Mouse (Mus musculus) heart, postnatal 14 days (tissue): ENCODE measurements around the gene Gbp3. TPM values are rescaled to one million over a fixed set of nuclear protein-coding genes. Genes with fewer than 3 reads are reported as not detected.
"Not testable (repeated sequence)": the region's sequence is repeated elsewhere in the genome, so short reads cannot be mapped to it uniquely, and the experiment has no call there.

ENCODE experiments used
- DNase-seq, 2 experiments: peaks; one replicate each; pipeline ENCODE4 v3.0.0; 2021 to 2022
- intact Hi-C: fragments of 180-260 bp; cut with DNase I; formaldehyde crosslinking; loops from one replicate; pipeline ENCODE4 v1.15.1; 2025
- long read RNA-seq, 2 experiments: library from polyadenylated mRNA; stranded (forward); transcript quantifications; one replicate each; pipeline ENCODE4 v2.0.0; 2021
- total RNA-seq, 2 experiments: library from RNA; stranded (reverse); gene quantifications; 2 replicates each; pipeline ENCODE4 v1.2.3; 2021

The Gbp3 gene
- 10 to 100 TPM; 10.5 to 13.3 TPM for total RNA-seq
- long read RNA-seq, experiment 1, transcript Gbp3-202 (11 exons, 2,682 nt) = major isoform, 5 of 17 reads
- long read RNA-seq, experiment 1, partial matches to known transcripts = 0 of 17 reads
- long read RNA-seq, experiment 1, other reads (novel, unspliced or antisense) = 11 of 17 reads
- long read RNA-seq, experiment 2, transcript Gbp3-202 (11 exons, 2,682 nt) = major isoform, 7 of 21 reads
- long read RNA-seq, experiment 2, partial matches to known transcripts = 3 of 21 reads
- long read RNA-seq, experiment 2, other reads (novel, unspliced or antisense) = 8 of 21 reads

GRCm38 (mm10) chr3:142559632-142560228 is at the start of gene Gbp3:
Gene Gbp3, plus strand, starts transcription at chr3:142560026.
- peak; percentile 39 to 46 for DNase-seq
- intact Hi-C loops = loop anchor here (1.0 to 10.0 kb wide), 4 partner anchors 31 to 285 kb away; partner anchors contain the start of gene Gbp5

GRCm38 (mm10) chr3:142528116-142528515 is 31.7 kb upstream of the Gbp3 start:
- intact Hi-C loops = loop anchor here (2.0 kb wide), 1 partner anchor 33 kb away; the partner anchor contains the start of gene Gbp3
- DNase-seq = peak in 1 of 2 experiments; percentile 7

- no peak for DNase-seq
- intact Hi-C loops = loop anchor here (2.0 kb wide), 1 partner anchor 31 kb away; the partner anchor contains the start of gene Gbp3
Measured at GRCm38 (mm10) chr3:142529597-142529996, 30.2 kb upstream of the Gbp3 start.

- peak; percentile 41 to 43 for DNase-seq
- intact Hi-C loops = loop anchor here (2.0 kb wide), 1 partner anchor 34 kb away; no protein-coding TSS in a partner anchor
Measured at GRCm38 (mm10) chr3:142530087-142530953, 29.5 kb upstream of the Gbp3 start, which contains the start of gene Gbp7. Gene Gbp7, plus strand, starts transcription at chr3:142530342.

- DNase-seq = no peak
- intact Hi-C loops = loop anchor here (2.0 kb wide), 1 partner anchor 35 kb away; no protein-coding TSS in a partner anchor
Measured at GRCm38 (mm10) chr3:142531595-142531994, 28.2 kb upstream of the Gbp3 start.

GRCm38 (mm10) chr3:142533185-142533584 is 26.6 kb upstream of the Gbp3 start:
- DNase-seq = no peak
- intact Hi-C loops = no loop called here

- intact Hi-C loops = no loop called here
- no peak for DNase-seq
Measured at GRCm38 (mm10) chr3:142535667-142536066, 24.2 kb upstream of the Gbp3 start.

- intact Hi-C loops = no loop called here
- no peak for DNase-seq
Measured at GRCm38 (mm10) chr3:142541391-142541790, 18.4 kb upstream of the Gbp3 start.

- DNase-seq, intact Hi-C loops: not testable (repeated sequence)
Measured at GRCm38 (mm10) chr3:142542776-142543175, 17.1 kb upstream of the Gbp3 start.

- intact Hi-C loops = no loop called here
- no peak for DNase-seq
Measured at GRCm38 (mm10) chr3:142546690-142547089, 13.1 kb upstream of the Gbp3 start.

- intact Hi-C loops = no loop called here
- DNase-seq = no peak
Measured at GRCm38 (mm10) chr3:142550052-142550676, 9.7 kb upstream of the Gbp3 start.

GRCm38 (mm10) chr3:142554601-142555000 is 5.2 kb upstream of the Gbp3 start:
- no peak for DNase-seq
- intact Hi-C loops = no loop called here

- intact Hi-C loops = no loop called here
- DNase-seq = no peak
Measured at GRCm38 (mm10) chr3:142555623-142556022, 4.2 kb upstream of the Gbp3 start.

GRCm38 (mm10) chr3:142560296-142560948 is 596 bp downstream of the Gbp3 start:
- intact Hi-C loops = loop anchor here (1.0 to 10.0 kb wide), 4 partner anchors 32 to 286 kb away; partner anchors contain the start of gene Gbp5
- peak; percentile 88 to 90 for DNase-seq

GRCm38 (mm10) chr3:142561045-142561646 is 1.3 kb downstream of the Gbp3 start:
- intact Hi-C loops = loop anchor here (2.0 to 10.0 kb wide), 3 partner anchors 32 to 286 kb away; no protein-coding TSS in a partner anchor
- no peak for DNase-seq

GRCm38 (mm10) chr3:142561666-142562065 is 1.8 kb downstream of the Gbp3 start:
- DNase-seq = no peak
- intact Hi-C loops = loop anchor here (2.0 to 10.0 kb wide), 3 partner anchors 33 to 287 kb away; no protein-coding TSS in a partner anchor

GRCm38 (mm10) chr3:142567490-142567889 is 7.7 kb downstream of the Gbp3 start:
- intact Hi-C loops = loop anchor here (10.0 kb wide), 1 partner anchor 293 kb away; no protein-coding TSS in a partner anchor
- not testable (repeated sequence) for DNase-seq

GRCm38 (mm10) chr3:142570738-142571137 is 10.9 kb downstream of the Gbp3 start:
- no peak for DNase-seq
- intact Hi-C loops = no loop called here

GRCm38 (mm10) chr3:142577108-142577507 is 17.3 kb downstream of the Gbp3 start:
- no peak for DNase-seq
- intact Hi-C loops = no loop called here
